Mouse (Mus musculus): ENCODE measurements around the gene Zfp281.

Gene Zfp281

GRCm38 (mm10) chr1:136624146-136625018, at the start of gene Zfp281:
Zfp281 (plus strand) TSS chr1:136624901.
- peak; percentile 88 to 94 for DNase-seq (ENCODE audit: low spot score in 2 of 2)

GRCm38 (mm10) chr1:136577890-136578663, 46.6 kb upstream of the Zfp281 start:
- no peak for DNase-seq (ENCODE audit: low spot score in 2 of 2)

- DNase-seq (ENCODE audit: low spot score in 2 of 2) = no peak
These were observed 45.3 kb upstream of the Zfp281 start for GRCm38 (mm10) chr1:136579360-136579759.

GRCm38 (mm10) chr1:136580266-136580665, 44.4 kb upstream of the Zfp281 start:
- no peak for DNase-seq (ENCODE audit: low spot score in 2 of 2)

GRCm38 (mm10) chr1:136581841-136582240, 42.9 kb upstream of the Zfp281 start:
- DNase-seq (ENCODE audit: low spot score in 2 of 2) = no peak

- DNase-seq (ENCODE audit: low spot score in 2 of 2) = no peak
These were observed 36.8 kb upstream of the Zfp281 start for GRCm38 (mm10) chr1:136587761-136588405.

GRCm38 (mm10) chr1:136588908-136589307, 35.8 kb upstream of the Zfp281 start:
- no peak for DNase-seq (ENCODE audit: low spot score in 2 of 2)

GRCm38 (mm10) chr1:136592741-136593140, 32.0 kb upstream of the Zfp281 start:
- DNase-seq (ENCODE audit: low spot score in 2 of 2) = no peak

GRCm38 (mm10) chr1:136594235-136594850, 30.4 kb upstream of the Zfp281 start:
- no peak for DNase-seq (ENCODE audit: low spot score in 2 of 2)

- no peak for DNase-seq (ENCODE audit: low spot score in 2 of 2)
These were observed 27.9 kb upstream of the Zfp281 start for GRCm38 (mm10) chr1:136596821-136597220.

- DNase-seq (ENCODE audit: low spot score in 2 of 2) = no peak
These were observed 26.4 kb upstream of the Zfp281 start for GRCm38 (mm10) chr1:136598286-136598685.

GRCm38 (mm10) chr1:136600067-136600466, 24.6 kb upstream of the Zfp281 start:
- DNase-seq (ENCODE audit: low spot score in 2 of 2) = no peak

GRCm38 (mm10) chr1:136600647-136601345, 23.9 kb upstream of the Zfp281 start:
- DNase-seq (ENCODE audit: low spot score in 2 of 2) = no peak

- no peak for DNase-seq (ENCODE audit: low spot score in 2 of 2)
These were observed 23.3 kb upstream of the Zfp281 start for GRCm38 (mm10) chr1:136601346-136601888.

GRCm38 (mm10) chr1:136602303-136602702, 22.4 kb upstream of the Zfp281 start:
- no peak for DNase-seq (ENCODE audit: low spot score in 2 of 2)

- DNase-seq (ENCODE audit: low spot score in 2 of 2) = no peak
These were observed 20.5 kb upstream of the Zfp281 start for GRCm38 (mm10) chr1:136604190-136604589.

- peak in 1 of 2 experiments; percentile 40 for DNase-seq (ENCODE audit: low spot score in 2 of 2)
These were observed 18.9 kb upstream of the Zfp281 start for GRCm38 (mm10) chr1:136605790-136606189.

GRCm38 (mm10) chr1:136606278-136606677, 18.4 kb upstream of the Zfp281 start:
- DNase-seq (ENCODE audit: low spot score in 2 of 2) = no peak

- no peak for DNase-seq (ENCODE audit: low spot score in 2 of 2)
These were observed 16.1 kb upstream of the Zfp281 start for GRCm38 (mm10) chr1:136608339-136609261.

- DNase-seq (ENCODE audit: low spot score in 2 of 2) = no peak
These were observed 12.9 kb upstream of the Zfp281 start for GRCm38 (mm10) chr1:136611803-136612202.

All from urinary bladder, postnatal 36 days (tissue).